Mouse (Mus musculus) midbrain, embryonic 16.5 days (tissue): ENCODE data around the gene Zc3h7a. TPM values are rescaled to one million over a fixed set of nuclear protein-coding genes. Genes with fewer than 3 reads are reported as not detected.

Source experiments
- ATAC-seq: fragments of 200-750 bp; cut with Nextera tagmentation; 2 replicates; pipeline ENCODE4 v1.8.0; 2017; ENCODE audit warnings: moderate TSS enrichment
- H3K27ac ChIP-seq: fragments of 300-500 bp; sonication (generic); 2 replicates; pipeline ENCODE4 v1.5.1; 2014; ENCODE audit warnings: mild to moderate bottlenecking, low read length, mixed read lengths
- H3K27me3 ChIP-seq: fragments of 300-500 bp; sonication (generic); 2 replicates; pipeline ENCODE4 v1.6.1; 2014; ENCODE audit warnings: low read depth, low read length, mixed read lengths; ENCODE audit not compliant: control insufficient read depth, insufficient read depth
- H3K36me3 ChIP-seq: fragments of 300-500 bp; sonication (generic); 2 replicates; pipeline ENCODE4 v1.6.1; 2014; ENCODE audit warnings: mild to moderate bottlenecking, low read length, moderate library complexity, mixed read lengths; ENCODE audit not compliant: control insufficient read depth, insufficient read depth
- H3K4me1 ChIP-seq: fragments of 300-500 bp; sonication (generic); 2 replicates; pipeline ENCODE4 v1.6.1; 2014; ENCODE audit warnings: mild to moderate bottlenecking, low read length, mixed read lengths; ENCODE audit not compliant: control insufficient read depth, insufficient read depth
- H3K4me2 ChIP-seq: fragments of 300-500 bp; sonication (generic); 2 replicates; pipeline ENCODE4 v1.6.1; 2014; ENCODE audit warnings: mild to moderate bottlenecking, low read length, mixed read lengths
- H3K4me3 ChIP-seq: fragments of 300-500 bp; sonication (generic); 2 replicates; pipeline ENCODE4 v1.5.1; 2014; ENCODE audit warnings: low read depth, mild to moderate bottlenecking, low read length, moderate library complexity, mixed read lengths
- H3K9ac ChIP-seq: fragments of 300-500 bp; sonication (generic); 2 replicates; pipeline ENCODE4 v1.6.1; 2014; ENCODE audit warnings: low read depth, low read length, mixed read lengths
- H3K9me3 ChIP-seq: fragments of 300-500 bp; sonication (generic); replicated peaks from 2 replicates; pipeline ENCODE4 v1.6.1; 2014; ENCODE audit warnings: mild to moderate bottlenecking, low read length, mixed read lengths; ENCODE audit not compliant: control insufficient read depth, poor library complexity, severe bottlenecking
- WGBS: fragments of 180-500 bp; shearing (Covaris S2); extraction: QIAGEN DNeasy Blood & Tissue Kit; methylation state at CpG from one replicate; pipeline ENCODE4 v1.1.7; 2014; 5-methylcytosine and 5-hydroxymethylcytosine counted together
- polyA plus RNA-seq: library from polyadenylated mRNA; unstranded; fragments of >200 nt; fragmentation: Nextera tagmentation; extraction: Ambion mirVana; gene quantifications from 2 replicates; pipeline ENCODE4 v1.2.1, GENCODE M21; 2015

The Zc3h7a gene
- polyA plus RNA-seq: 73.4 and 79.7 TPM in 2 replicates

DNA sequence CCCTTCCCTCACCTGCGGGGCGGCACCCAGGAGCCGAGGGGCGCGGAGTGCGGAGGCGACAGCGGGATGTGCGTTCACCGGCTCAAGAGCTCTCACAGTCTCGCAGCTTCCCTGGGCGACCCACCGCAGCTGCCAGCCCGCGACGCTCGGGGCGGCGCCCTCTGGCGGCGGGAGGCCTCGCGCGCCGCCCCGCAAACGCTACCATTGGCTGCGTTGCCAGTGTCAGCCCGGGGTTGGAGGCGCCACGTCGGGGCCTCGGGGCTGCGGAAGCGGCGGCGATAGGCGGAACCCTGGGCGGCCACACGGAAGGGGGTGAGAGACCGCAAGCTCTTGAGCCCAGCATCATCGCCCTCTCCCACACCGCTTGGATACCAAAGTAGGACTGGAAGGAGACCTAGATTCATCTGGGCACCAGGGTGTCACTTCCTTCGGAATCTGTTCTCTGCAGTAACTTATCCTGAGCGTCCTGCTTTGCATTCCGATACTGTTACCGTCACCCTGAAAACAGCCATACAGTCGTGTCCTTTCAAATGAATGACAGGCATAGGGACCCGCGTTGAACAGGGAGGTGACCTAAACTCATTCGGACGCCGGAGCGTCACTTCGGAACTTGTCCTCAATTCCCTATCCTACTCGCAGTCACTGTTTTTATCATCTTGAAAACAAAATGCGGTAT lies at the start of gene Zc3h7a:
Zc3h7a (minus strand) TSS at position 186 of the 676 bp plus-strand sequence.
- H3K36me3 ChIP-seq: no peaks in the 10 kb centered on the region
- ATAC-seq: peak; percentile 96
- H3K27me3 ChIP-seq: no peaks in the 10 kb centered on the region
- peak within 1 kb of the TSS; percentile 67 for H3K27ac ChIP-seq
- H3K4me2 ChIP-seq: peak within 1 kb of the TSS; percentile 82
- no peaks in the 10 kb centered on the region for H3K9me3 ChIP-seq
- WGBS: under 1% methylated on average over 48 of the region's 57 CpGs
- peak within 1 kb of the TSS; percentile 58 for H3K4me3 ChIP-seq
- H3K4me1 ChIP-seq: peaks cover 18% of the 10 kb centered on the region
- peak within 1 kb of the TSS; percentile 69 for H3K9ac ChIP-seq

DNA sequence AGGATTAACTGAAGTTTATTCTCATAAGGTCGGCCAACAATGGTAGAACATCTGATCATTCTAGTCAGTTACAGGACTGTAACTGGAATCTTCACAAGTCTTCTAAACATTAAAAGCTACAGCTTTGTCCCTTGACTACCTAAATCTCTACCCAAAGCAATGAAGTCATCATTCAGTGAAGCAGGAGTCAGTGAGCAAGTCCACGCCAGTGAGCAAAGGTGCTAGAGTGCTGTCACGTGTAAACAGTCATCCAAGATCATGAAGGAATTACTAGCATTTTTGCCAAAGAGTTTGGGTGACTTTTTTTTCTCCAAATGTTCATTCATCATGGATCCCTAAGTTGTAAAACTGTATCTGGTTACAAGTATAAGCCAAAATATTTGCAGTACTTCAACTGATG lies 41.6 kb upstream of the Zc3h7a start:
- H3K27me3 ChIP-seq: no peaks in the 10 kb centered on the region
- H3K4me1 ChIP-seq: no peaks in the 10 kb centered on the region
- H3K4me3 ChIP-seq: no peak overlapping the region
- no peak overlapping the region for H3K27ac ChIP-seq
- 0 out of 2 replicates have a peak, but pooled peaks cover 5% of the 10 kb centered on the region for H3K36me3 ChIP-seq
- H3K9ac ChIP-seq: no peak overlapping the region
- no peak for ATAC-seq
- H3K9me3 ChIP-seq: no peaks in the 10 kb centered on the region
- WGBS: 88% methylated on average over 3 of the region's 3 CpGs
- H3K4me2 ChIP-seq: no peak overlapping the region

DNA sequence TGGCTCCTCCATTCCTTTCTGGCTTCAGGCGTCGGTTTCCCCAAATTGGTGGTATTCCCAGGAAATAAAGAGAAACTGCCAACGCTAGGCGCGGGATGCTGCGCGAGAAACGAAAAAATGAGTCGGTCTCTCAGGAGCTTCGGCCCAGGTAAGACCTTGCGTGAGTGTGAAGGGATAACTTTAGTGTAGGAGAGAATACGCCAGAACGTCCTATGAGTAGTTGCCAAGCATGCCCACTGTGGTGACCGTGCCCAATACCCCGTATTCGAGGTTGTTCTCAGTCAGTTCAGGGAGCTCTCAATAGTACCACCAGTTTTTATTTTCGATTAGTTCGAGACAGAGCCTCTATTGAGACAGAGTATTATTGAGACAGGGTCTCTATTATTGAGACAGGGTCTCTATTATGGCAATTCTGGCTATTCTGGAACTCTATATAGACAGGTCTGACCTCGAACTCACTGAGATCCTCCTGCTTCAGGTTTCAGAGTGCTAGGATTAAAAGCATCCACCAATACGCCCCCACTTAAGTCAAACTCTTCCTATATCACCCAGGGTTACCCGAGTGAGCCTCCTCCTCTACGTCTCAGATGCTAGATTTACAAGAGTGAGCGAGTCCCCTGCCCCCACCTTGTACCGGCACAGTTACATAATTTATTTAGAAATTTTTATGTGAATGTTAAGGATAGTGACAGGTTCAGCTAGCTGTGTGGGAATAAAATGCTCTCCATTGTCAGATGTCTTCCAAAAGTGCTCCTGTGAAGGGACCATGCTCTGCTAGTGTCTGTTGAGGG lies 27.6 kb upstream of the Zc3h7a start:
- Histone ChIP-seq H3K4me2 (peak overlapping the region; percentile 78), H3K4me1 (peaks cover 25% of the 10 kb centered on the region), H3K4me3 (peak overlapping the region; percentile 92), H3K9me3 (no peaks in the 10 kb centered on the region), H3K36me3 (peaks cover 8% of the 10 kb centered on the region; the same call in 1 of the 2 replicates), H3K9ac (peak overlapping the region; percentile 66), H3K27me3 (no peaks in the 10 kb centered on the region), H3K27ac (peak overlapping the region; percentile 34)
- 6% methylated on average over 24 of the region's 24 CpGs for WGBS
- ATAC-seq: peak; percentile 49

DNA sequence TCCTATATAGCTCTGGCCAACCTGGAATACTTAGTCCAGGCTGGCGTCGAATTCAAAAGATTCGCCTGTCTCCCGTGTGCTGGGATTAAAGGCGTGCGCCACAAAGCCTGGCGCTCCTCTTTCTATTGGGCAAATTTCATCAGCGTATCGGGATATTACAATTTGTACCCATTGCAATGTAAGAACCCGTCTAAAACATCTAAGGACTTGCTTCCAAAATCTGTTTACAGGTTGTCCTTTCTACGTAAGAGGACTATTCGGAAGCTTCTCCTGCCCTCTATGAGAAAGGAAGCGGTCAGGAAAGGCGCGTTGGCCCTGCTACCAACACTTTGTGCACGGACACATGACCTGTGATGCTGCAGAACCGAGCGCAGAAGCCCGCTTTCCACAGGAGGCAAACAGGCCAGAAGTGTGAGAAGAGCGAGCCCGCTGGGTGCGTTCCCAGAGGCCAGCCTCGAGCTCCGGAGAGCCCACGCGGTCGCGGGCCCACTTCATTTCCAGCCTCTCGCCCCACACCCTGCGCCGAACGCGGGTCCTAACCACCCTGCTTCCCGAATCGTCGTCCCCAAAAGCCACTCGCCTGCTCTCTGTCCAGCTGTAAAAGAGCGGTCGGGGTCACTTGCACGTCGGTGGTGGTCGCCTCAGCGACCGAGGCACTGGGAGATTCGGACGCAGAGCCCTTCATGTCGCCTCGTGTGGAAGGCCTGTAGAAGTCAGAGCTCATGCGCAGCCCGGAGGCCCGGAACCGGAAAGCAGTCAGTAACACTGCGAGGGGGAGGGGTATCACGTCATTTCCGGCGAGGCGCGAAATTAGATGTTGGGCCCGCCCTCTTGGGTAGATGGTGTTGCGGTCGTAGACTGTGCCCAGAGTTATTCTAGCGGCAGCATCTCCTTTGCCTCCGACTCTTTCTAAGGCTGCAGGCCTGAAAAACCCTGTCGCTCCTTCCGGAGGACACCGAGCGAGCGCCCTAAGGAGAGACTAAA lies 26.7 kb upstream of the Zc3h7a start, which contains the start of gene Rsl1d1:
Rsl1d1 (minus strand) TSS at position 761 of the 984 bp plus-strand sequence.
- Histone ChIP-seq H3K9ac (peak within 1 kb of the TSS; percentile 89), H3K4me2 (peak within 1 kb of the TSS; percentile 95), H3K27ac (peak within 1 kb of the TSS; percentile 73), H3K9me3 (no peaks in the 10 kb centered on the region), H3K4me1 (peaks cover 25% of the 10 kb centered on the region), H3K27me3 (no peaks in the 10 kb centered on the region), H3K4me3 (peak within 1 kb of the TSS; percentile 92), H3K36me3 (peaks cover 9% of the 10 kb centered on the region; the same call in 1 of the 2 replicates)
- under 1% methylated on average over 68 of the region's 68 CpGs for WGBS
- peak; percentile 99 for ATAC-seq

DNA sequence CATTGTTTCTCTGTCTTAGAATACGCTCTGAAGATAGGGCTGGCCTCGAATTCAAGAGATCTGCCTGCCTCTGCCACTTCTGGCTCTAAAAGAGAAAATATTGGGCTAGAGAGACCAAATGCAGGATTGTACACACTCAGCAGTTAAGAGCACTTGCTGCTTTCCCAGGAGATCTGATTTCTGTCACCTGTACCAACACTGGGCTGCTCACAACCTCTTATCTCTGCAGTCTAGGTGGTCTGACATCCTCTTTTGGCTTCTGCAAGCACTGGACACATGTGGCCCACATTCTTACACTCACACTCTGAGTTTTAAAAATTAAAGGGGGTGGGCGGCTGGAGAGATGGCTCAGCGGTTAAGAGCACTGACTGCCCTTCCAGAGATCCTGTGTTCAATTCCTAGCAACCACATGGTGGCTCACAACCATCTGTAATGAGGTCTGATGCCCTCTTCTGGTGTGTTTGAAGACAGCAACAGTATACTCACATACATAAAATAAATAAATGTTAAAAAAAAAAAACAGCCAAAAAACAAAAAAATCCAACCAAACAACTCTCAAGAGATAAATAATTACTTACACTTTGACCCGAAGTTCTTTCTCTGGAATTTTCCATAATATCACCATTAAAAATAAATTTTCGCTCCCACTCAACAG lies 25.7 kb upstream of the Zc3h7a start:
- Histone ChIP-seq H3K9ac (peak overlapping the region; percentile 89; the same call in 1 of the 2 replicates), H3K9me3 (no peaks in the 10 kb centered on the region), H3K27ac (no peak overlapping the region), H3K27me3 (no peaks in the 10 kb centered on the region), H3K4me1 (peaks cover 25% of the 10 kb centered on the region), H3K4me3 (peak overlapping the region; percentile 92), H3K4me2 (peak overlapping the region; percentile 95), H3K36me3 (peaks cover 15% of the 10 kb centered on the region)
- ATAC-seq: no peak
- WGBS: 73% methylated on average over 6 of the region's 6 CpGs

DNA sequence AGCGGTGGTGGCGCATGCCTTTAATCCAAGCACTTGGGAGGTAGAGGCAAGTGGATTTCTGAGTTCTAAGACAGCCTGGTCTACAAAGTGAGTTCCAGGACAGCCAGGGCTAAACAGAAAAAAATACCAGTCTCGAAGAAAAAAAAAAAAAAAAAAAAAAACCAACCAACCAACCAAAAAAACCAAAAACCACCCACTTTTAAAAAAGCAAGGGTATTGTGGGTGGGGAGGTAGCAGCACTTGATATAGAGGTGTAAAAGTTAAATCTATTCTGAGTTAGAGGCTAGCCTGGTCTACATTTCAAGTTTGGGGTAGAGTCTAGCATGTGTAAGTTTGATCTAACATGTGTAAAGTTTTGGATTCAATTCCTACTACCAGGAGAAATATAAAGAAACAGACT lies 24.1 kb upstream of the Zc3h7a start:
- no peaks in the 10 kb centered on the region for H3K9me3 ChIP-seq
- no peak overlapping the region for H3K9ac ChIP-seq
- ATAC-seq: no peak
- H3K36me3 ChIP-seq: peaks cover 27% of the 10 kb centered on the region
- H3K4me2 ChIP-seq: no peak overlapping the region
- H3K4me3 ChIP-seq: no peak overlapping the region
- WGBS: 88% methylated on average over 3 of the region's 3 CpGs
- H3K27me3 ChIP-seq: no peaks in the 10 kb centered on the region
- H3K27ac ChIP-seq: no peak overlapping the region
- H3K4me1 ChIP-seq: peaks cover 25% of the 10 kb centered on the region

DNA sequence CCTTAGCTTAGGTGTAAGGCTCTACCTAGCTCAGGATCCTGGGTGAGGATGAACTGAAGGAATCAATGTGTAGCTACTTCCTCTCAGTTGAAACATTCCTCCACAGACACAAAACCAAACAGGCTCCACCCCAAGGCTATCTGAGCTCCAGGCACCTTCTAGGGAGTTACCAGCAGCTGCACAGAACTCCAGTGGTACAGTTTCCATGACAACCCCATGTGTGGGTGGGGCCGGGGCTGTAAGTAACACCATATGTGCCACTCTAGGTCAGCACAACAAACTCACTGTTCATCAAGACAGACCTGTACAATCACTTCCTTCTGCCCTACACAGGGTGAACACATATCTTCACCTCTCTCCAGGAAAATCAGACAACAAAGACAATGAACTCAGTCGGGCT lies 22.3 kb upstream of the Zc3h7a start:
- Histone ChIP-seq H3K4me3 (no peak overlapping the region), H3K4me2 (no peak overlapping the region), H3K4me1 (peaks cover 12% of the 10 kb centered on the region), H3K9me3 (no peaks in the 10 kb centered on the region), H3K27ac (no peak overlapping the region), H3K36me3 (peaks cover 42% of the 10 kb centered on the region), H3K27me3 (no peaks in the 10 kb centered on the region), H3K9ac (no peak overlapping the region)
- 80% methylated on average over 2 of the region's 2 CpGs for WGBS
- no peak for ATAC-seq

DNA sequence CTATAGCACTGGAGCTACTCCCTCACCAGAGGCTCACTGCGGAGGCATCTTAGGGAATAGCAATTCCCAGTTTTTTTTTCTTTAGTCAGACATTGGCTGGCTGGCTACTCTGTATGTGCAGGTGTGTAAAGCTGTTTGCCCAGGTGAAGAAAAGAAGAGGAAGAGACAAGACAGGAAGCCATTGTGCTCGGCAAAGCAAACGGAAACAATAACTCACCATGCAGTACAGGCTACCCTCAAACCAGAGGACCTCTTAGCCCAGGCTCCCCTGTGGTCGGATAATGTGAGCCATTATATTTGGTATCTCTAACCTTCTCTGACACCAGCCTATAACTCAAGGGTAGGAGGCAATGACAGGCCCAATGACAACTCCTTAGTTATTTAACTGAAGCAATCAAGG lies 20.9 kb upstream of the Zc3h7a start:
- Histone ChIP-seq H3K36me3 (peaks cover 54% of the 10 kb centered on the region), H3K27me3 (no peaks in the 10 kb centered on the region), H3K4me2 (no peak overlapping the region), H3K9me3 (no peaks in the 10 kb centered on the region), H3K27ac (no peak overlapping the region), H3K4me3 (no peak overlapping the region), H3K4me1 (peaks cover 9% of the 10 kb centered on the region), H3K9ac (no peak overlapping the region)
- WGBS: 93% methylated on average over 4 of the region's 4 CpGs
- ATAC-seq: no peak
